8 mouse cellular contexts compared by ENCODE assay signal in the genomic region with DNA sequence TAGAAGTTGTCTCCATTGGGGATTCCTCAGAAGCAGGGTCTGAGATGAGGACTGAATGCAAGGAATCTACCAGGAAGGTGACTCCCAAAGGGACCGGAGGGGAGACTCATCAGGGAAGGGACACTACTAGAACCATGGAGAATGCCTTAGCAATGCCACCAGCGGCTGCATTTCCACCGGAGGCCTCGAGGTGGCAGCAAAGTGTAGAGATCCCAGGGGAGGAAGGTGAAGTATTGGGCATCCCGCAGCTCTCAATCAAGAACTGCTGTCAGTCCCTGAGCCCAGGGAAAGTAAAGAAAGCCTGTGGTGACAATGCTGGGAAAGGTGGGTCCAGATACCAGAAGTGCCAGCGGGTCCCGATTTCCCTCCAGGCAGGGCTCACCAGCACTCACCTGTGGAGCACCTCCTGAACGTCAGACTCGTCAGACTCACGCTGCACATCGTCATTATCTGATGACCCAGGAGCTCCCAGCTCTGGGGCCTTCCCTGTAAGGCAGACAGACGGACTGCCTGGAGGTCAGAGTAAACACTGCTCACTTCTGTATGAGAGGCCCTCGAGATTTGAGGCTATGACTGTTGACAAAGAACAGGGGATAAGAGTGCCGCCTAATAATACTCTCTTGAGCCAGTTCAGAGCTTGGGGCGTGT.
DNase-seq lines count a peak whose midpoint lies in the region; ATAC-seq lines count a peak whose summit lies in the region.

No protein-coding gene starts in this region.

- H3K9me3 ChIP-seq in kidney, embryonic 16.5 days (ENCODE audit: low read length), result 0 out of 2 replicates have a peak, but pooled peaks cover 4% of the 10 kb centered on the region
- H3K9me3 ChIP-seq in liver, embryonic 12.5 days (replicated peaks), result 0 out of 2 replicates have a peak, but pooled peaks cover 2% of the 10 kb centered on the region

- DNase-seq in CD4-positive helper T cell, adult 2 months (ENCODE audit: low read depth, low spot score), result peak; percentile 64
- DNase-seq in adrenal gland, adult 2 months, result peak; percentile 79
- DNase-seq in embryo, embryonic 10.5 days (ENCODE audit: low spot score), result peak; percentile 89
- DNase-seq in gastrocnemius, postnatal 25 days, result peak; percentile 34
- DNase-seq in ovary, adult 18-20 months (ENCODE audit: low spot score), result peak; percentile 37
- DNase-seq in thymus, adult 18-20 months, result peak; percentile 29 to 36

- H3K36me3 ChIP-seq in kidney, embryonic 16.5 days (ENCODE audit: insufficient read depth, low read length), result no peaks in the 10 kb centered on the region
- H3K36me3 ChIP-seq in liver, embryonic 12.5 days, result no peaks in the 10 kb centered on the region

- no peak overlapping the region for H3K4me2 ChIP-seq in kidney, embryonic 16.5 days (replicated peaks; ENCODE audit: low read depth, low read length)
- H3K4me2 ChIP-seq in liver, embryonic 12.5 days, result peak overlapping the region; percentile 68

- 26% methylated on average over 15 of the region's 15 CpGs for WGBS in kidney, embryonic 16.5 days
- 15% methylated on average over 15 of the region's 15 CpGs for WGBS in liver, embryonic 12.5 days (ENCODE audit: insufficient replicate concordance)

- H3K4me3 ChIP-seq in kidney, embryonic 16.5 days (ENCODE audit: low read length), result no peak overlapping the region
- H3K4me3 ChIP-seq in liver, embryonic 12.5 days, result peak overlapping the region; percentile 39

- no peaks in the 10 kb centered on the region for H3K27me3 ChIP-seq in kidney, embryonic 16.5 days (ENCODE audit: insufficient read depth, low read length)
- peaks cover 24% of the 10 kb centered on the region for H3K27me3 ChIP-seq in liver, embryonic 12.5 days (replicated peaks)

- ATAC-seq in kidney, embryonic 16.5 days (ENCODE audit: low FRiP score, low TSS enrichment), result peak; percentile 37; the same call in 1 of the 2 replicates
- peak; percentile 69 for ATAC-seq in liver, embryonic 12.5 days

- H3K27ac ChIP-seq in kidney, embryonic 16.5 days (ENCODE audit: low read length), result no peak overlapping the region
- H3K27ac ChIP-seq in liver, embryonic 12.5 days, result peak overlapping the region; percentile 66

- H3K4me1 ChIP-seq in kidney, embryonic 16.5 days (ENCODE audit: insufficient read depth, low read length), result no peaks in the 10 kb centered on the region
- H3K4me1 ChIP-seq in liver, embryonic 12.5 days, result peaks cover 42% of the 10 kb centered on the region

- no peak overlapping the region for H3K9ac ChIP-seq in kidney, embryonic 16.5 days (replicated peaks; ENCODE audit: low read length)
- peak overlapping the region; percentile 43; the same call in 1 of the 2 replicates for H3K9ac ChIP-seq in liver, embryonic 12.5 days

Comparison
In these comparisons a context has a peak if more than half of its experiments do, and no peak if none do; other contexts are left out.
1. DNase-seq: peak in every context shown above with its lines; median percentile 89 in embryo, embryonic 10.5 days; 79 in adrenal gland, adult 2 months; 64 in CD4-positive helper T cell, adult 2 months; 37 in ovary, adult 18-20 months; 34 in gastrocnemius, postnatal 25 days; 32 in thymus, adult 18-20 months.